Mouse (Mus musculus) neural tube, embryonic 10.5 days (tissue): ENCODE data around the gene Lrba.

Experiments
- DNase-seq: peaks from one replicate; pipeline ENCODE4 v3.0.0-alpha.2; 2017; ENCODE audit warnings: low spot score; ENCODE audit errors: extremely low spot score

The Lrba gene

GRCm38 (mm10) chr3:86558976-86559375, 334.5 kb downstream of the Lrba start:
- no peak for DNase-seq

GRCm38 (mm10) chr3:86559635-86560034, 335.2 kb downstream of the Lrba start:
- DNase-seq, result no peak

- no peak for DNase-seq
Measured at GRCm38 (mm10) chr3:86560281-86561022, 336.0 kb downstream of the Lrba start.

- no peak for DNase-seq
Measured at GRCm38 (mm10) chr3:86561023-86561344, 336.5 kb downstream of the Lrba start.

- no peak for DNase-seq
Measured at GRCm38 (mm10) chr3:86561396-86561795, 336.9 kb downstream of the Lrba start.

- no peak for DNase-seq
Measured at GRCm38 (mm10) chr3:86567312-86567711, 342.8 kb downstream of the Lrba start.

GRCm38 (mm10) chr3:86571518-86571917, 347.0 kb downstream of the Lrba start:
- DNase-seq, result no peak

GRCm38 (mm10) chr3:86572519-86573244, 348.2 kb downstream of the Lrba start:
- DNase-seq, result no peak

GRCm38 (mm10) chr3:86575312-86575711, 350.8 kb downstream of the Lrba start:
- DNase-seq, result no peak

GRCm38 (mm10) chr3:86602284-86602683, 377.8 kb downstream of the Lrba start:
- no peak for DNase-seq

- no peak for DNase-seq
Measured at GRCm38 (mm10) chr3:86605775-86606174, 381.3 kb downstream of the Lrba start.

- DNase-seq, result no peak
Measured at GRCm38 (mm10) chr3:86627008-86627743, 402.7 kb downstream of the Lrba start.

GRCm38 (mm10) chr3:86629379-86629778, 404.9 kb downstream of the Lrba start:
- DNase-seq, result no peak

GRCm38 (mm10) chr3:86635464-86635863, 411.0 kb downstream of the Lrba start:
- no peak for DNase-seq

- DNase-seq, result no peak
Measured at GRCm38 (mm10) chr3:86635940-86636339, 411.5 kb downstream of the Lrba start.

GRCm38 (mm10) chr3:86638552-86639348, 414.3 kb downstream of the Lrba start:
- DNase-seq, result no peak

GRCm38 (mm10) chr3:86641393-86641792, 416.9 kb downstream of the Lrba start:
- no peak for DNase-seq

- no peak for DNase-seq
Measured at GRCm38 (mm10) chr3:86641796-86642195, 417.3 kb downstream of the Lrba start.

GRCm38 (mm10) chr3:86646771-86647170, 422.3 kb downstream of the Lrba start:
- no peak for DNase-seq

- DNase-seq, result no peak
Measured at GRCm38 (mm10) chr3:86651006-86651405, 426.5 kb downstream of the Lrba start.

GRCm38 (mm10) chr3:86659326-86659725, 434.8 kb downstream of the Lrba start:
- no peak for DNase-seq
